Mouse (Mus musculus) spleen, adult 2 months (tissue): ENCODE results near the gene Gstcd. TPM values are rescaled to one million over a fixed set of nuclear protein-coding genes. Genes with fewer than 3 reads are reported as not detected.

ENCODE experiments used
- DNase-seq, 2 experiments: peaks; one replicate each; pipeline versions ENCODE4 v3.0.0 to v3.0.0-alpha.2; 2012 to 2021; ENCODE audit warnings: low spot score in 2 of 2, low read depth in 1 of 2
- H3K27ac ChIP-seq: fragments of 200-500 bp; 2 replicates; pipeline ENCODE4 v1.5.1; 2012; ENCODE audit warnings: low read length, inconsistent platforms; ENCODE audit not compliant: insufficient read depth
- H3K27me3 ChIP-seq: fragments of 200-500 bp; 2 replicates; pipeline ENCODE4 v1.6.1; 2012; ENCODE audit warnings: mild to moderate bottlenecking, moderate library complexity, low read length, inconsistent platforms; ENCODE audit not compliant: control insufficient read depth, insufficient read depth
- H3K36me3 ChIP-seq: fragments of 200-500 bp; 2 replicates; pipeline ENCODE4 v1.6.1; 2012; ENCODE audit warnings: mild to moderate bottlenecking, low read length, inconsistent platforms; ENCODE audit not compliant: control insufficient read depth, insufficient read depth
- H3K4me1 ChIP-seq: fragments of 200-500 bp; 2 replicates; pipeline ENCODE4 v1.6.1; 2011; ENCODE audit warnings: inconsistent platforms; ENCODE audit not compliant: control insufficient read depth, insufficient read depth, insufficient read length
- H3K4me3 ChIP-seq: fragments of 200-500 bp; 2 replicates; pipeline ENCODE4 v1.5.1; 2011; ENCODE audit warnings: mild to moderate bottlenecking, inconsistent platforms; ENCODE audit not compliant: insufficient read depth, insufficient read length; ENCODE audit errors: extremely low read depth
- CTCF ChIP-seq: fragments of 200-500 bp; IDR thresholded peaks from 2 replicates; pipeline ENCODE4 v1.5.1; 2011; ENCODE audit warnings: mild to moderate bottlenecking, inconsistent platforms; ENCODE audit not compliant: insufficient read depth, insufficient read length, insufficient replicate concordance; ENCODE audit errors: extremely low read depth
- POLR2A ChIP-seq: fragments of 200-500 bp; IDR thresholded peaks from 2 replicates; pipeline ENCODE4 v1.6.1; 2011; ENCODE audit warnings: low read depth, low read length, inconsistent platforms
- WGBS: fragments of 180-500 bp; shearing (Covaris S2); methylation state at CpG from one replicate; pipeline ENCODE4 v1.1.7; 2018; 5-methylcytosine and 5-hydroxymethylcytosine counted together
- polyA plus RNA-seq: library from polyadenylated mRNA; depleted of rRNA; stranded (reverse); fragments of >200 nt; gene quantifications from 2 replicates; pipeline ENCODE4 v1.2.3, GENCODE M21; 2012; rRNA removed

Gstcd gene
- polyA plus RNA-seq, 1 experiment = 2.5 TPM

DNA sequence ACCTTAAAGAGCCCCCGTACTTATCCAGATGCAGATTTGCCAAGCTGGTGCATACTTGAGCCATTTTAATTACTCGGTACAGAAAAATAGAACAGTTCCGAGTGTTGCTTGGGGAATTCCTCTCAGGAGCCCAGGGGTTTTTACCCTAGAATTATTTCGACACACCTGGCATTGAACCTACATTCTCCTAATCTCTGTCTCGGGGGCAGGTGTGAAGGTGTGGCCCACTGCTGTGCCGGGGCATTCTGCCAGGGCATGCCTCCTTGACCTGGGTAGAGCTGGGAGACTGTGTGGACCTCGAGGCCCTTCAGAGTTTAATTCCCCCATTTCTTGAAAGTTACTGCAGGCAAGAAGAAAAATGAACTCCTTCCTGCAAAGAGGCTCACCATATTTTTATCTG lies 146.2 kb downstream of the Gstcd start:
- TF ChIP-seq CTCF (no peak), POLR2A (no peak)
- Histone ChIP-seq H3K27me3 (peaks cover 7% of the 10 kb centered on the region), H3K36me3 (no peaks in the 10 kb centered on the region), H3K27ac (no peak overlapping the region), H3K4me3 (no peak overlapping the region), H3K4me1 (peaks cover 4% of the 10 kb centered on the region)
- no peak for DNase-seq
- WGBS = 77% methylated on average over 7 of the region's 7 CpGs

DNA sequence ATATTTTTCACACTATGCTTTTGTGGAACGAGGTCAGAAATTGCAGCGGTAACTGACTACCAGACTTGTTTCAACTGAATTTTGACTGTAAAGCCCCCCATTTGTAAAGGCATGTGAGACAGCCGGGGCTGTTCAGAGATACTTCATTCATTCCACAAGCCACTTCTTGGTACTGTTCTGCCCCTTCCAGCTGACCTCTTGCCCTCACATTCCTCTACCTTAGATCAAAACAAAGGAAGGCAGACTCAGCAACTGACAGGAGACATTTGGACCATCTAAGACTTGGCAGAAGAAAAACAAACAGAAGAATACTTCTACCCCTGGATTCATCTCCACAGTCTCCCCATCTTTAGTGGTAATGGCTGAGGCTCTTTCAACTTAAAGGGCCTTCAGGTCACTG lies 147.2 kb downstream of the Gstcd start:
- Histone ChIP-seq H3K4me1 (no peaks in the 10 kb centered on the region), H3K4me3 (no peak overlapping the region), H3K27ac (no peak overlapping the region), H3K27me3 (no peaks in the 10 kb centered on the region), H3K36me3 (no peaks in the 10 kb centered on the region)
- TF ChIP-seq CTCF = no peak
- TF ChIP-seq POLR2A = no peak
- no peak for DNase-seq
- WGBS = 98% methylated on average over 3 of the region's 3 CpGs

- 85% methylated on average over 7 of the region's 7 CpGs for WGBS
Observed at GRCm38 (mm10) chr3:132944193-132944592, 147.6 kb downstream of the Gstcd start.

GRCm38 (mm10) chr3:132942778-132943177 lies 149.1 kb downstream of the Gstcd start:
- Histone ChIP-seq H3K4me3 (no peak overlapping the region), H3K27me3 (no peaks in the 10 kb centered on the region), H3K27ac (no peak overlapping the region), H3K4me1 (no peaks in the 10 kb centered on the region), H3K36me3 (no peaks in the 10 kb centered on the region)
- TF ChIP-seq CTCF (no peak), POLR2A (no peak)
- DNase-seq = no peak
- 88% methylated on average over 6 of the region's 6 CpGs for WGBS

More at GRCm38 (mm10) chr3:132944193-132944592, 147.6 kb downstream of the Gstcd start:
- no peaks in the 10 kb centered on the region for H3K36me3 ChIP-seq
- H3K27ac ChIP-seq = no peak overlapping the region
- no peaks in the 10 kb centered on the region for H3K4me1 ChIP-seq
- DNase-seq = no peak
- H3K27me3 ChIP-seq = no peaks in the 10 kb centered on the region
- no peak for TF ChIP-seq POLR2A
- no peak for TF ChIP-seq CTCF
- H3K4me3 ChIP-seq = no peak overlapping the region

DNA sequence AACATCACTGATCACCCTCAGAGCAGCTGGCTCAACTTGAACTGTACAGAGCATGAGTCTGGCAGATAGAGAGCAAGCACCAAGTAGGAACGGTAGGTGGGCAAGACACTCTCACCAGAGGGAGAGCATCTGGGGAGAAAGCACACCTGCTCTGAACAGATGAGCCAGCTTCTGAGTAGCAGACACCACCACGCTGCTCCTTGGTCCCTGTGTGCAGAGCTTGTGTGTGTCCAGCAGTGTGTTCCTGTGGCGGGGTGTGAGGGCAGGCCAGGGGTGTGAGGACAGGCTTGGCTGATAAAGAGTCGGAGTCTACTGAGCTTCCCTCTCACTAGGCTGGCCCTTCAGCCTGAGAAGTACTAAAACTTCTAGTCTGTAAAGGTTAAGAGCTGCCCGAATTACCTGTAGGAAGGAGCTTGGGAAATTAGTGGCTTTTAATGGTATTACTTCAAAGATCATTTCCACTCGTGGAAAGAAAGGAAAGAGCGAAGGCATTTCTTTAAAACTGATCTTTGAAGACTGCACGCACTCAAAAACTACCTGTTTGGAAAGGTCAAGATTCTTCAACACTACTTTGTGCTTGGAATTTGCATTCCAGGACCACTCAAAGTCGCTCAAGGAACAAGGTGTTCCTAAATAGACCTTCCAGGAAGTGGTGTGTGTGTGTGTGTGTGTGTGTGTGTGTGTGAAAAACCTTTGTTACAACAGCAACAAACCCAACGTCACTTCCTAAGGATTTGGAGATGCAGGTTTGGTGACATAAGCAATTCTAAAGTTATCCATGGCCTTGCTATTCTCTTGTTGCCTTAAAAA lies 151.4 kb downstream of the Gstcd start:
- no peak overlapping the region for H3K27ac ChIP-seq
- TF ChIP-seq POLR2A (no peak), CTCF (no peak)
- DNase-seq = no peak
- H3K4me1 ChIP-seq = no peaks in the 10 kb centered on the region
- H3K36me3 ChIP-seq = no peaks in the 10 kb centered on the region
- WGBS = 81% methylated on average over 10 of the region's 10 CpGs
- no peak overlapping the region for H3K4me3 ChIP-seq
- H3K27me3 ChIP-seq = no peaks in the 10 kb centered on the region

DNA sequence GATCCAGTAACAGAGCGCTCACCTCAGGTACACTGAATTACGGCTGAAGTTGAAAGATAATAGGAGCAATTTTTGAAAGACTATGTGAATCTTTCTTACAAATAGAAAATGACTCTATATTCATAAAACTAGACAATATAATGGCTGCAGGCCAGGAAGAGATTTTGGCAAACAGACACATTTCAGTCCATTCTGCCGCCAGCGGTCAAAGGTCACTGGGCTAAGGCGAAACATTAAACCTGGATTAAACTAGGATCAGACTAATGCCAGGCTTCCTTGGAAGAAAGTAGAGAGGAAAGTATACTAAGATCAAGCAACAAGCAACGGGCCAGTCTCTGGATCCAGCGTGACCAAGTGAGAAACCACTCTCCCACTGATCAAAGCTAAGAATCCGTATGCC lies 152.8 kb downstream of the Gstcd start:
- H3K4me3 ChIP-seq = no peak overlapping the region
- H3K4me1 ChIP-seq = no peaks in the 10 kb centered on the region
- 89% methylated on average over 8 of the region's 8 CpGs for WGBS
- TF ChIP-seq POLR2A (no peak), CTCF (no peak)
- H3K27me3 ChIP-seq = no peaks in the 10 kb centered on the region
- no peak for DNase-seq
- no peaks in the 10 kb centered on the region for H3K36me3 ChIP-seq
- H3K27ac ChIP-seq = no peak overlapping the region

DNA sequence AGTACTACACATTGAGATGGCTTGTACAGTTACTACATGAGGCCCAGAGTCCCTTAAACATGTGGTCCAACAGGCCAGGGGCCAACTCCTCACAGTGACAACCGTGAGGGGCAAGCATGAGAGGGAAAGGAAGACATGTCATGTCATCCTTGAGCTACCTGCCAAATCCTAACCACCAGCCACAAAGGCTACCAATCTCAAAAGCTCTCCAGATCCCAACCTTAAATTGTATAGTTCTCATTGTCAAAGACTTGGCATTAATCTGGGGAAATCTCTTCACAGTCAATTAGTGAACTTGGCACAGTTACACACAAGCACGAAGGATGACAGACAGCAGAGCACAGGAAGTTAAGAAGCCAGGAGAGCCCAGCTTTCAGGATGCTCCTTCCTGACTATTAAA lies 157.2 kb downstream of the Gstcd start:
- DNase-seq = no peak
- Histone ChIP-seq H3K27ac (no peak overlapping the region), H3K27me3 (no peaks in the 10 kb centered on the region), H3K4me3 (no peak overlapping the region), H3K36me3 (no peaks in the 10 kb centered on the region), H3K4me1 (no peaks in the 10 kb centered on the region)
- WGBS = 69% methylated on average over 2 of the region's 2 CpGs
- TF ChIP-seq CTCF (no peak), POLR2A (no peak)

Other genes starting within 250 kb of the Gstcd start
- 42.8 and 62.8 TPM in 2 replicates for gene Npnt, start 141.7 kb downstream of the Gstcd start, polyA plus RNA-seq
- gene Ints12, start 193 bp downstream of the Gstcd start, polyA plus RNA-seq = 3.2 and 3.8 TPM in 2 replicates
- gene Arhgef38, start 142.9 kb upstream of the Gstcd start, polyA plus RNA-seq = not detected in 2 replicates
- 14.6 and 21.2 TPM in 2 replicates for gene Ppa2, start 218.1 kb upstream of the Gstcd start, polyA plus RNA-seq